Mouse (Mus musculus): Measurements from ENCODE around the gene Mgp. TPM values are rescaled to one million over a fixed set of nuclear protein-coding genes. Genes with fewer than 3 reads are reported as not detected.
"Not testable (repeated sequence)": the region's sequence is repeated elsewhere in the genome, so short reads cannot be mapped to it uniquely, and the experiment has no call there.

Gene Mgp
- total RNA-seq, 4 experiments from 2014 or later = 34.0 to 50.1 (median 47.6) TPM

DNA sequence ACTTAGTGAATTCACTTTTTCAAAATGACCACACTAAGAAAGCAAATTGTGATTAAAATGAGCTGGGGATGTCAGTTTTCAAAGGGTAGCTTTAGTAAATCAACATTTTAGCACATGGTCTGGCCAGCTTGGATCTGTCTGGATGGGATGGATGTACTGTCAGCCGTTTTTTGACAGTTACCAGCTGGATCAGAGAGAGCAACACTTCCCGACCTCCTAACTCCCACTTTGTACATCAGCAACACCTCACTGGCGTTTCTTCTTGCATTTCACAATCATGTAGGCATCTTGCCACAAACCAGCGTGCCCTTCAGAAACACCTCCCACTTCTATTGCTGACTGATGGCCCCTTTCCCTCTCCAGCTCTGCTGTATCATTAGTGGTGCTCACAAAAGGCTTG, 22.6 kb upstream of the Mgp start:
- DNase-seq (ENCODE audit: low spot score in 2 of 2) = no peak

DNA sequence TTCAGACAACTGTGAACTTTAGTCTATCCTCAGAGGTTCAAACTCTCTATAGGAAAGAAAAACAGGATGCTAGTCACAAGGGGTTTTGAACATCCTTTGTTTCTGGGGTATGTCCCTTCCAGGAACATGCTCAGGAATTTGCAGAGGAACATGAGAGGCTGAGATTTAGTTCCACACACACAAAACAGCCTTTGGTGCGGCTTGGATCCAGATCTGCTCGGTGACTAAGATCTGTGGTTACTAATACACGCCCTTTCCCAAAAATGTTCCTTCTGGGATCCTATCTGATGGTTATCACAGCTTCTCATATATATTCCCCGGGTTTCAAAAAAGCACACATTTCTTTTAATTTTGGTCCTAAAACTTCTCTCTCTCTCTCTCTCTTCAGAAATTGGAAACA, 22.2 kb upstream of the Mgp start:
- DNase-seq (ENCODE audit: low spot score in 2 of 2) = no peak

DNA sequence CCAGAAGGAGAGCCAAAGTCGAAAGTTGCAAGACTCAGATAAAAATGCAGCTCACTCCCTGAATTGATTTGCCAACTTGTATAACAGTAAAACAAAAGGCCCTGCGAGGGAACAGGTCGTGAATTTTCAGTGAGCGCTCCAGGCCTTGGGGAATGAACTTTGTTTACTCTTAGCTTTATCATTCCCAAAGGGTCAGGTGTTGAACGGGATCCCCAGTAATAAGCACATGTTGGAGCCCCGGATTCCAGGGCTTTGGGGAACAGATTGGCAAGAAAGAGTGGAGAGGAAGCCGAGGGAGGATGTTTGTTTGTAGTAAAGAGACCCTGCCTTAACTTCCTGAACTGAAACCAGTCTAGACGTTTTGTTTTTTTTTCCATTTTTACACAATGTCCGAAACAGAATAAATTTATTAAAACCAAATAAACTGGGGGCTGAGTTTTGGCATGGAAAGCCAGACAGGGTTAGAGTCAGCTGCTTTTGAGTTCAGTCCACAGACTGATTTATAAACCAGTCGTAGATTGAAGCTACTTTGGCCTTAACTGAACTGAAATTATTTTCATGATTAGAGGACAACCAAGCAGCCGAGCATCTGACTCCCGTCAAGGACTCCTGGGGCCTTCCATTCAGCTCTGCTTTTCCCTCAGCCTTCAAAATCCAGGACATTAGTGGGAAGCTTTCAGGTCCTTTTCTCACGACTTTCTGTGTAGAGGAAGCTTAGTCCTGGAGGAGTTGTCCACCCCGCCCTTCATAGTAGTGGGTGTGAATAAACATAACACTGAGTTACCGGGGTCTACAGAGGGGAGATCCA, 19.1 kb upstream of the Mgp start:
- DNase-seq (ENCODE audit: low spot score in 2 of 2) = no peak

- DNase-seq (ENCODE audit: low spot score in 2 of 2) = no peak
These were observed 16.4 kb upstream of the Mgp start for GRCm38 (mm10) chr6:136892002-136892401.

DNA sequence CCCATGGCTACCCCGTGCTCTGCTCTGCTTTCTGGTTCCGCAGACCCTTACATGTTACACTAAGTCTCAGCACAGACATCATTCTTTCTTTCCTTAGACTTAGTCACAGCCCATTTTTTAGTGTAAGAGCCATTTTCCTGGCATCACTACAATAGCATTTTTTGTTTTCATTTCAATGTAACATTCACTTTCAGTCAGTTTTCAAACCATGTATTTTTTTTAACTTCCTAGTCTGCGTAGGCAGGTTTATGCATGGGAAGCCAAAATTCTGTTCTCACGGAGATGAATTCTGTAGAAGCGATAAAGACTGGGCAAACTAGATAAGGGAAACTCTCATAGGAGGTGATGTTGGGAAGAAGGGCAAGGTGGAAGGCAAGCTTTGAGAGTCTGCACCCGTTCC, 13.9 kb upstream of the Mgp start:
- no peak for DNase-seq (ENCODE audit: low spot score in 2 of 2)

- no peak for DNase-seq (ENCODE audit: low spot score in 2 of 2)
These were observed 13.4 kb upstream of the Mgp start for GRCm38 (mm10) chr6:136889067-136889466.

- no peak for DNase-seq (ENCODE audit: low spot score in 2 of 2)
These were observed 12.2 kb upstream of the Mgp start for GRCm38 (mm10) chr6:136887854-136888253.

- DNase-seq (ENCODE audit: low spot score in 2 of 2) = not testable (repeated sequence)
These were observed 9.1 kb upstream of the Mgp start for GRCm38 (mm10) chr6:136884766-136885165.

GRCm38 (mm10) chr6:136883961-136884360, 8.3 kb upstream of the Mgp start:
- no peak for DNase-seq (ENCODE audit: low spot score in 2 of 2)

DNA sequence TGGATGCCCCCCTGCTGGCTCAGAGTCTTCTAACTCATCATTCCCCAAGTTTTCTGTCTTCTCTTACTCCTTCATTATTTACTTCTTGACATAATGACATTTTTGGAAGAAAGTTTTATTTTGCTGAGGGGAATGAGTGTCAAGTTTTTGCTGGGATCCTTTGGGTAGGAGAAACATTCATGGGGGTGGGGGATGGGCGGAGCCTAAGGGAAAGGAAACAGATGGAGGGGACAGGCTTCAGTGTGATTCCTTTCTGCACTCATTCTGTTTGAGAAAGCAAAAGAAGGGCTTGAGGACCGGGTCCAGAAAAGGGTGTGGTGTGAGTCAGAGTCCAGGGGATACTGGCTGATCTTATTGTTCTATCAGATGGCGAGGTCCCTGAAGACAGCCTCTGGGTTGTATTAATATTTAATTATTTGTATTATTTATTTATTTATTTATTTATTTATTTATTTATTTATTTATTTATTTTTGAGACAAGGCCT, 7.8 kb upstream of the Mgp start:
- DNase-seq (ENCODE audit: low spot score in 2 of 2) = no peak

- DNase-seq (ENCODE audit: low spot score in 2 of 2) = no peak
These were observed 6.1 kb upstream of the Mgp start for GRCm38 (mm10) chr6:136881678-136882077.

DNA sequence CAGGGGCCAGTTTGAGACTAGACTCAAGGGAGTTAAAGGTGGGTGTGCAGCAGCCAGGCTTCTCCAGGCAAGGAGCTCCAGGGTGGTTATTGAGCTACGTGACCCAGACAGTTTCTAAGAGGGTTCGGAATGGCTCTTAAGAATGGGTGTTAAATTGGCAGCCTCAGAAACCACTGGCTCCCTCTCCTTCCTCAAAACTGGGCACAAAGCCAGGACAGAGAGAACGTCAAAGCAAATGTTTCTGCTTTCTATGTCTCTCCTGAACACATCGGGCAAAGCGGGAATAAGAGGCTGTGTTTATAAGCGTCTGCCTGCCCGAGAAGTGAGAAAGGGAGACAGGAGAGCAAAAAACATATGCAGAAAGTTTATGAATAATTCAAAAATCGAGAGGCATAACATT, 1.0 kb downstream of the Mgp start:
- DNase-seq (ENCODE audit: low spot score in 2 of 2) = no peak

DNA sequence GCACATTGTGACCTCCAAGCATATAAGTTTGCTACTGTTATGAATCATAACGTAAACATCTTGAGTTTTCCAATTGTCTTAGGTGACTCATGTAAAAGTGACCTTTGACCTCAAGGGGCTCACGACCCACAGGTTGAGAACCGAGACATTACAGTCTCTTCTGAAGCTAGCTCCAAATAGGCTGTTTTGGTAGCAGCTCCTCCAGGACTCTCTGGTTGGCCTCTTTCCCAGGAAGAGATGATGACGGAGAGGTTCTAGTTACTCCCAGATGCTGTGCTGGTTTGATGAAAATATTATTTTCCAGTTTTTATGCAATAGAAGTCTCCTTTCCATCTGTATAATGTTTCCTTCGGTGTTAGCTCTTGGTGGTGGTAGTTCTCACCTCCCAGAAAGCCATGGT, 6.7 kb downstream of the Mgp start:
- no peak for DNase-seq (ENCODE audit: low spot score in 2 of 2)

- DNase-seq (ENCODE audit: low spot score in 2 of 2) = no peak
These were observed 9.5 kb downstream of the Mgp start for GRCm38 (mm10) chr6:136866150-136866549.

GRCm38 (mm10) chr6:136865360-136865759, 10.3 kb downstream of the Mgp start:
- DNase-seq (ENCODE audit: low spot score in 2 of 2) = no peak

- DNase-seq (ENCODE audit: low spot score in 2 of 2) = no peak
These were observed 14.6 kb downstream of the Mgp start for GRCm38 (mm10) chr6:136861020-136861419.

- DNase-seq (ENCODE audit: low spot score in 2 of 2) = no peak
These were observed 17.2 kb downstream of the Mgp start for GRCm38 (mm10) chr6:136858420-136858819.

GRCm38 (mm10) chr6:136857873-136858260, 17.8 kb downstream of the Mgp start:
- DNase-seq (ENCODE audit: low spot score in 2 of 2) = no peak

DNA sequence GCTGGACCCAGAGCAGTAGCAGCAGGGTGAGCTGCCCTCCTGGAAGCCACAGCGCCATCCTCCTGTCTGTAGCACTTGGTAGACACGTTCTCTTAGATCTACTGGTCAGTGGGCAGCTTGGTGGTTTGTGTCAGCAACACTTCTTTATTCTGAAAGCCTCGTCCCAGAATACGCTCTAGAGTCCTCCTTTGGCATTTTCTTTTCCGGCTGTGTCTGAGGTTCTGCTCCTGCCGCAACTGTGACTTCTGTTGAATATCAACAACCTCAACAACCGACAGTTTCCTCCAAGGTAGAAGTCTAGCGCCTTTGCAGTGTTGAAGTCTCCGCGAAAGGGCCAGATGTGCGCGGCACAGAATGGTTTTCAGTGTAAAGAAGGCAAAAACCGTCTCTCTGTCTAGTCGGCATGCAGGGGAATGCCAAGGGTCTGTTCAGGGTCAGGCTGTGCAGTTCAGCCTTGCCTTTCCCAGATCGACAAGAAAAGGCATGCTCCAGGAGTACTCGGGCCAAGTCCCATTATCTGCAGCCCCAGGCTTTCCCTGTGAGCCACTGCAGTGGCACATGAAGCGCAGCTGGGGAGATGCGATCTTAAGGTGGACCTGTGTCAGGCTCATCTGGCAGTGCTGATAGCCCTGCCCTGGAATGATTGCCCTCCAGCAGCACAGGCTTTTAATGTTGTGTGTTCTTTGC, 18.3 kb downstream of the Mgp start, which contains the start of gene Art4:
Art4 (minus strand) TSS at position 548 of the 687 bp plus-strand sequence.
- no peak for DNase-seq (ENCODE audit: low spot score in 2 of 2)

DNA sequence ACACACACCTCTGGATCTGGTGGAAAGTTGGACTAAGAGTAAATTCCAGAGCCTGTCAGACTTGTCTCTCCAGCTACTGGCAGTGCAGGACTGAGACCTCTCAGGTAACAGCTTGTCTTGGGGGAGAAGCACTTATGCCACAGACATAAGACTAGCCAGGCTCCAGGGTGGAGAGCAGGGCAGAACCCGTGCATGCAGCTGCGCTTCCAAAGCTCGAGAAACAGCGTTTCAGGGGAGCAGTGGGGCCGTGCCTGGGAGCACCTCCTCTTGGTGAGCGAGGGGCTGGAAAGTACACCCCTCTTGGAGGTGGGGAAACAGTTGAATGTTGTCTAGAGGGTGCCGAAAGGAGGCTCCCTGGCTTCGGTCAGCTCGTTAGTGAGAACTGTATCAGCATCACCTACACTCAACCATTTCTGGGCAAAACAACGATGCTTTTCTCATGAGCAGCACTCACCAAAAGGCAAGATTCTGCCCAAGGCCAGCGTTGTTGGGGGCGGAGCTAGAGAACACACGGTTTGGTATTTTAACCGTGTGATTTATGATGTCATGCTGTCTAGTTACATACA, 19.5 kb downstream of the Mgp start:
- DNase-seq (ENCODE audit: low spot score in 2 of 2) = no peak

DNA sequence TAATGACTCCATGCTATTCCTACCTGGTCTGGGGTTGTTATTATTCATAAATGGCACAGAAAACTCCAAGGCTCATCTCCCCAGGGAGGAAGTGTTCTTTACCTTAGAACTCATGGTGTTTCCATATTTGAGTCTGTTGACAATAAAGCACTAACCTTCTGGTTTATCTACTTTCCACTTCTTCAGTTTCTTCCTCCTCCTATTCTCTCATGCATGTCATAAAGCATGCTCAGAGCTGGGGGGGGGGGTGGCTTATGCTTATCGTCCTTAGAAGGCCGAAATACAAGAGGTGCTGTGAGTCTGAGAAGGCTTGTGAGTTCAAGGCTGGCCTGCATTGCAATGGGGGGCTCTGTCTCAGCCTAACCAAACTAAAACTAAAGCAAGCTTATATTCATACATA, 20.4 kb downstream of the Mgp start:
- DNase-seq (ENCODE audit: low spot score in 2 of 2) = no peak

DNA sequence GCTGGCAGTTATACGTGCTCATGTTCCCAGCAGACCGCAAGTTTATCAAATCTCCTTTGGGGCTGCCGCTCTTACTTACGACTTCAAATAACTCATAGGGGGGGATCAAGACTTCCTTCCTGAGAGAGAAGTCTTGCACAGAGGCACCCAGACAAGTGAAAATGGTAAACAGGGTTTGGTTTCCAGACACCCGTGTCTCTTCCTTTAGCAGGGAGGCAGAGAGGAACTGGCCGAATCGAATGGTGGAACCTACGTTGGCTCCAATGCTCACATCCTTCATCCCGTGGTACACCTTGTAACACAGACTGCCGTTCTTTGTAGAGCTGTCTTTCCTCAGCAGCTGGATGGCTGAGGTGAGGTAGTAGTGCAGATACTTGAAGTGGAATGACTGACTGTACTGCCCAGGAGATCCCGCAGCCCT, 21.3 kb downstream of the Mgp start:
- no peak for DNase-seq (ENCODE audit: low spot score in 2 of 2)
